Mouse (Mus musculus): ENCODE measurements at regions not wholly inside any gene's neighbourhood (a gene's known extent, or its start where the extent isn't known, plus 50 kb on each side); places are given as distances from the start of the nearest gene placed in this dataset.

GRCm38 (mm10) chr5:101294031-101294430 is 370.8 kb downstream of the Nkx6-1 start:
- no peak for DNase-seq

DNA sequence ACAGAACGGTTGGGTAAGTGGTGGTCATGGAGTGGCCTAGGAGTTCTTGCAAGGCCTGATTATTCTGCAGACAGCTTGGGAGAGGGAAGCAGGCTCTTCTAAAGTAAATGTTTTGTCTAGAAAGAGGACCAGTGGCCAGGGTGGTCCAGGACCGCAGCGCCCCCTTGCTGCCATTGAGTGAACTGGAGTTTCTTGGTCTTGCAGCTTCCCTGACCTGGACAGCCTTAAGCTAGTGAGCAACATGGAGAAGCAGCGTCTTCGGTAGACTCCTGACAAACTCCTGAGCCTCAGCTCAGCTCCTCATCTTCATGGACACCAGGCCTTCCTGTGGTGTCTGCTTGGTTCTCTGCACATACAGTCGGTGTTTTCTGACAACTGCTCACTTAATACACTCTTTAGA is 376.4 kb downstream of the Nkx6-1 start:
- peak; percentile 20 to 26 for DNase-seq

- no peak for DNase-seq
Observed at GRCm38 (mm10) chr5:101285941-101286340, 378.9 kb downstream of the Nkx6-1 start.

DNA sequence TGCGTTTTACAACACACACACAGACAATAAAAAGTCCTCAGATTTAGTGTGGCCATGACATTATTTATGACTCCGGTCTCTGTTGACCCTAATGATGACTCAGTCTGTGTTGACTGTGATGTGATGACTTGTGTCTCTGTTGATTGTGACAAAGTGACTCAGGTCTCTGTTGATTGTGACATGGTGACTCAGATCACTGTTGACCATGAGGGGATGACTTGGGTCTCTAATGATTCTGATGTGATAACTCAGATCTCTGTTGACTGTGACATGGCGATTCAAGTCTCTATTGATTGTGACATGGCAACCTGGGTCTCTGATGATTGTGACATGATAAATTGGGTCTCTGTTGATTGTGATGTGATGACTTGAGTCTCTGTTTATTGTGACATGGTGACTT is 405.0 kb downstream of the Gpat3 start:
- peak in 1 of 2 experiments; percentile 4 for DNase-seq

GRCm38 (mm10) chr5:101242651-101243050 is 397.1 kb downstream of the Gpat3 start:
- no peak for DNase-seq

DNA sequence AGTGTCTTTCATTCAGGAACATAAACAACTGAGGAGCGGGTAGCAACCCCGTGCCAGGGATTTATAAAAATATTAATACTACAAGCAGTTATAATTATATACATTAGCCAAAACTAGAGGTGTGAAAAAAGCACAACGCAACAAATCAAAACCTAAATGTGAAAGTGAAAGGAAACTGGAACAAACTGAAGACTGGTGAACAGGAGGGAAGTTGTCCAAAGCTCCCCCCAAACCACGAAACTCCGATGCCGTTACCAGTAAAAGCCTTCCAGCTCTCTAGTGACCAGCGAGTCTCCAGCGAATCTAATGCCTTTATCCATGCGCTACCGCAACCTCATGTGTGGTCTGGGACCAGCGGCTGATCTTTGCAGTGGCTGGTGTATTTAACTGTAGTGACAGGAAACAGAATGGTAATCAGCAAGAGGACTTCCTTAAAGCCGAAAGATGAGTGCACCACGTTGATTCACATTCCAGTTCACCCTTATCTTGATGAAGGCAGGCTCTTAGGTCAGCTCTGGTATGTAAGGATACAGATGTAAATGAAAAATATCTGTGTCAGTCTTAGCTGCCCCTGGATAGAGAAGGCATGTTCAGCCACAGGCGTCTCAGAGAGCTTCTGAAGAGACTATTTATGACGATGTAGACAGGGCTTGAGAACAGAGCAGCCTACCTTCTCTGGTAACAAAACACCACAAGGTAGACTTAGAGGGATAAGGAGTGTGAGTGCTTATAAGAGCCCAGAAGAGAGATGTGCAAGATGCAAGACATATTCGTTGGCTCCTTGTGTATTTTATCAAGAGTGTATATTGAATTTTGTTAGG is 394.0 kb downstream of the Gpat3 start:
- DNase-seq, result no peak

- DNase-seq, result no peak
Observed at GRCm38 (mm10) chr5:101236163-101236693, 390.7 kb downstream of the Gpat3 start.

DNA sequence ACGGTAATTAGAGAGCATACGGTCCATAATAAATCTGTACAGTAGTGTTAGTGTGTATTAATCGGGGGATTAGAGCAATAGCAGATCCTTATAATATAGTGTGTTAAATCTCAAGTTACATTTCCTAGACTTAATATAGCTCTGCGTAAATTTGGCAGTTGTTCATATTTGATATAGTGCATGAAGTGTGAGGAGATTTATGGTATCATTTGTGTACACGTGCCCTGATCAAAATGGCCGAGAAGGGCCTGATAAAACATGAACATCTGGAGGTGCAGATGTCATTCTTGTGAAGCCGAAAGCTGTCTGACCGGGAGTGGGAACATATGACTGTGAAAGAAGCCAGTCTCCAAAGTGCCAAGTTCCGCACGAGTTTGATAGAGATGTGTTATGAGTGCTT is 376.9 kb downstream of the Gpat3 start:
- DNase-seq, result no peak

DNA sequence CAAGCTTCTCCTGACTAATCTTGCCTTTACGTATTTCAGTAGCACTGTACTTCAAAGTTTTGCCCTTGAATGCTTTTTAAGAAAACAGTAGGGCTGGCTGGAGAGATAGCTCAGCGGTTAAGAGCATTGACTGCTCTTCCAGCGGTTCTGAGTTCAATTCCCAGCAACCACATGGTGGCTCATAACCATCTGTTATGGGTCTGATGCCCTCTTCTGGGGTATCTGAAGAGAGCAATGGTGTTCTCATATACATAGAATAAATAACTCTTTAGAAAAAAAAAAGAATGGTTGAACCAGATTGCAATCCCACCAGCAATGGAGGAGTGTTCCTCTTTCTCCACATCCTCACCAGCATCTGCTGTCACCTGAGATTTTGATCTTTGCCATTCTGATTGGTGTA is 372.6 kb downstream of the Gpat3 start:
- no peak for DNase-seq

GRCm38 (mm10) chr5:101216837-101217571 is 371.5 kb downstream of the Gpat3 start:
- DNase-seq, result no peak

DNA sequence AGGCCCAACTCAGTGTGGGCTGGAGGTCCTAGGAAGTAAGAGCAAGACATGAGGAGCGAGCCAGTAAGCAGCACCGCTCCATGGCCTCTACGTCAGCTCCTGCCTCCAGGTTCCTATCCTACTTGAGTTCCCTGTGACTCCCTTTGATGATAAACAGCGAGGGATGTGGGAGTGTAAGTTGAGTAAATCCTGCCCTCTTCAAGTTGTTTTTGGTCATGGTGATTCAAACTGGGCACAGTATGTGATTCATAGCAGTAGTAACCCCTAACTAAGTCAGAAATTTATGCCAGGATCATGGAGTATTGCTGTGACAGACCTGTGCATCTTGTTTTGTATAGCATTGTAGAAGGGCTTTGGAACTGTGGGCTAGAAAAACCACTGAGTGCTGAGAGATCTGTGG is 366.5 kb downstream of the Gpat3 start:
- DNase-seq, result no peak

GRCm38 (mm10) chr5:101208150-101208549 is 362.6 kb downstream of the Gpat3 start:
- no peak for DNase-seq

DNA sequence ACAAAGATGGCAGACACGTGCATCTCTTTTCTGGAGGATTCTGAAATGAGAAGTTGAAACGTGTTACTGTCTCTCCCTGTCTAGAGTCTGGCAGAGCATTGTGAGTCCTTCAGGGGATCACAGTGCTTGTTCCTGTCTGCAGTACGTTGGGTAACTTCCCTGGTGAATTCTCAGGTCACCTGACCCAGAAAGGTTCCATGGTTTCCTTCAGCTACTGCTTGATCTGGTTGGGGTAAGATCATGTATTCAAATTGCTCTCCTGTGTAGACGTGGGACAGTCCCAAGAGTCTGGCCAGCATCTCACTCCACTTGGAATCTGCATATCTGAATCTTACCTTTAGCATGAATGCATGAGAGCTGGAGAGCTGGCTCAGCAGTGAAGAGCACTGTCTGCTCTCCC is 350.0 kb downstream of the Gpat3 start:
- no peak for DNase-seq

- no peak for DNase-seq
Observed at GRCm38 (mm10) chr5:101190976-101191375, 345.5 kb downstream of the Gpat3 start.

DNA sequence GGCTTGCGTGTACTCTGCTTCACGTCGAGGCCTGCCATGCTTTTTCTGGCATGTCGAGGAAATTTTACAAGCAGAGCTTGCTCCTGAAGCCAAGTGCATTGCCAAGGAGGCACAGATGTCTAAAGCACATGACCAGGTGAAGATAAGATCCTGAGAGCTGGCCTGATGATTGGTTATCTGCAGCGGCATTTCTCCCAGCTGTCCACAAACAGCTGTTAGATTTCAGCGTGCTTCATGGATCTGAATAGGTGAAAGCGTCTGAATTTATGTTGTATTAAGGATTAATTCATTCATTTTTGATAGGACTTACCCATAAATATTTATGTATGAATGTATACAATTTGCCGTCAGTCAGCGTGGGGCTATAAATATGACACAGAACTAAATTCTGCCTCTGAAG is 327.7 kb downstream of the Gpat3 start:
- no peak for DNase-seq

- DNase-seq, result no peak
Observed at GRCm38 (mm10) chr5:101172782-101173181, 327.3 kb downstream of the Gpat3 start.

GRCm38 (mm10) chr5:101169074-101169473 is 323.6 kb downstream of the Gpat3 start:
- DNase-seq, result no peak

- DNase-seq, result no peak
Observed at GRCm38 (mm10) chr5:101163624-101164213, 318.2 kb downstream of the Gpat3 start.

GRCm38 (mm10) chr5:101163112-101163511 is 317.6 kb downstream of the Gpat3 start:
- DNase-seq, result no peak

- no peak for DNase-seq
Observed at GRCm38 (mm10) chr5:101157416-101157815, 311.9 kb downstream of the Gpat3 start.

DNA sequence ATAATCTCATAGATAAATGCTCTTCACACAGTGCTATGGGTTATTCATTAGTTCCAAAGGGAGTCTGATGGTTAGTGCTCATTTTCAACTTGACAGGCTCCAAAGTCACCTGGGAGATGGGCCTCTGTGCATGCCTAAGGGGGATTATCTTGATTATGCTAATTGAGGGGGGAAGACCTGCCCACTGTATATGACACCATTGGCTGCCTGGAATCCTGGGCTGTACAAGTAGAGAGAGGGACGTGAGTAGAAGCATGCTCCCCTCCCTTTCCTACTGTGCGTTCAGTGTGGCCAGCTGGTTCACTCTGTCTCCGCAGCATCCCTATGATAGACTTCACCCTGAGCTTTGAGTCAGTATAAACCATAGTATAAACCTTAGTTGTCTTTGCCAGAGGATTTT is 300.8 kb downstream of the Gpat3 start:
- DNase-seq, result no peak

- DNase-seq, result no peak
Observed at GRCm38 (mm10) chr5:101124941-101125453, 279.5 kb downstream of the Gpat3 start.

DNA sequence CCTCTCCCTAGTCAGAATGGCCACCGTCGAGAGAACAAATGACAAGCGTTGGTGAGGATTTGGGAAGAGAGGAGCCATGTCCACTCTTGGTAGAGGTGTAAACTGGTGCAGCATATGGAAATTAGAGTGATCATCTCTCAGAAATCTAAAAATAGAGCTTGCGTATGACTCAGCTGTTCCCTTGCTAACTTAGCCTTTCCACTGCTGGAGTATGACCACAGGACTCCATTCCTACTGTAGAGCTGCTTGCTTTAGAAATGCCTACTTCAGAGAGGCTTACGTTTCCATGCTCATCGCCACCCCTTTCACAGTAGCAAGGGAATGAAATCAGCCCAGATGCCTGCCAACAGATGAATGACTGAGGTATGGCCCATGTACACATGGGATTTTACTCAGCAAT is 277.4 kb downstream of the Gpat3 start:
- DNase-seq, result no peak
